Mouse (Mus musculus) gastrocnemius, postnatal 14 days (tissue): Measurements from ENCODE around the gene Grik4. TPM values are rescaled to one million over a fixed set of nuclear protein-coding genes. Genes with fewer than 3 reads are reported as not detected.

ENCODE experiments used
- DNase-seq: peaks from one replicate; pipeline ENCODE4 v3.0.0; 2021; ENCODE audit warnings: mixed read lengths
- intact Hi-C: fragments of 180-260 bp; cut with DNase I; formaldehyde crosslinking; loops from one replicate; pipeline ENCODE4 v1.15.1; 2025; ENCODE audit warnings: low total_unique reads
- total RNA-seq, 2 experiments: library from RNA; stranded (reverse); gene quantifications; 2 replicates each; pipeline ENCODE4 v1.2.3; 2021

The Grik4 gene
- total RNA-seq, 2 experiments from 2014 or later: 0.33 to 0.35 TPM

DNA sequence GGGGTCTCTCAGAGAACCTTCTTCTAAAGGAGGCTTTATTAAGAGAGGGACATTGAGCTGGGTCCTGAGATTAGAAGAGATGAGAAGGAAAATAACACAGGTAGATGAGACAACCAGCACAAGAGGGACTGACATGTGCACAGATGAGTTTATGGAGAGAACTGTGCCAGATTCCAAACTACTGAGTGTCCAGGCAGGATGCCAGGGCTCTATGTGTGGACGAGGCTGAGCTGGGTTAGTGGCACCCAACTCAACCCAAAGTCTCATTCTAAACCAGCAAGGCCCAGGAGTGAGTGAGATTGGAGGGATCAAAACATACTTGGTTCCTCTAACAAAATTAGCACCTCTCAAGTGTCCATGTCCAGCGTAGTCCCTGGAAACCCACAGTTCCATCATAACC, 31.1 kb downstream of the Grik4 start:
- intact Hi-C loops: no loop called here

DNA sequence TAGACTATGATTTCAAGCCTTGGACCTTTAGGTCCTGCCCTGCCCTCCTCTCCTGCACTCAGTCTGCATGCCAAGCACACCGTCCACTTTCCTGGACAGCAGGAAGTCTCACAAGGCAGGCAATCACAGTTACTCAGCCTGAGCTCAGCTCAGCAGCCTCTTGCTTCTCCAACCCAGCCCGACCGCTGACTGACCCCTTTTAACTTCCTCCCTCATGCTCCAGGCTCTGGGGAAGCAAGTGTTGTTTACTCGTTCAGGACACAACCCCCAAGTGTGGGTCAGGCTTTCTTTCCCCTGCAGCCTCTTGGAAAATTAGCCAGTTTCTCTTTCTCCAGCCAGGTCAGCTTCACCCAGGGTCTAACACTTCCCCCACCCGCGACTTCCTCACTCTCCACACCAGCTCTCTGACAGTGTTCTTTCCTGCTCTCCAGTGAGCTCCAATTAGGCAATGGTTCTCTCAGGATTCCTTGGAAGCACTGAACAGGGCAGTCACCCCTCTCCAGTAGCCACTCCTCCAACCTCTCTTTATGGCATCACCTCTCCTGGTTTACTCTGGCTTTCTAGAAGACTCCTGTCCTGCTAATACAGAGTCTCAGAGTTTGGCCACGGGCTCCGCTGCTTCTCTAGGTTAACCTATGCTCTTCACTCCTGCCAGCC, 35.5 kb downstream of the Grik4 start:
- intact Hi-C loops: no loop called here
- DNase-seq: no peak

More for the DNA sequence above, 31.1 kb downstream of the Grik4 start:
- DNase-seq: no peak

DNA sequence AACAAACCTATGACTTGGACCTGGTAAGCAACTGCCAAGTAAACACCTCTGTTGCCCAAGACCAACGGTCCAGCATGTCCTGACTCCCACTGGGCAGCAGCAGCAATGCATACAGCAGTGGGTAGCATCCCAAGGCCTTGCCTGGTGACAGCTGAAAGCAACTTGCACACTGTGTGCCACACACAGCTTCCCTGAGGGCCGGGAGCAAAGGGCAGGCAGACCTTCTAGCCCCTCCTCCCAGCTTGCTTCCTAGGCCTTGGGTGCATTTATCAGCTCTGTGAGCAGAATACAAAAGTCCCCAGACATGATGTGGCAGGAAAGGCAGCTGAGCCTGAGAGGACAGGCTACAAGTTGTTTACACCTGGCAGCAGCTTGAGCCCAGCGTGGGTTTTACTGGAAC, 37.3 kb downstream of the Grik4 start:
- intact Hi-C loops: no loop called here
- no peak for DNase-seq

DNA sequence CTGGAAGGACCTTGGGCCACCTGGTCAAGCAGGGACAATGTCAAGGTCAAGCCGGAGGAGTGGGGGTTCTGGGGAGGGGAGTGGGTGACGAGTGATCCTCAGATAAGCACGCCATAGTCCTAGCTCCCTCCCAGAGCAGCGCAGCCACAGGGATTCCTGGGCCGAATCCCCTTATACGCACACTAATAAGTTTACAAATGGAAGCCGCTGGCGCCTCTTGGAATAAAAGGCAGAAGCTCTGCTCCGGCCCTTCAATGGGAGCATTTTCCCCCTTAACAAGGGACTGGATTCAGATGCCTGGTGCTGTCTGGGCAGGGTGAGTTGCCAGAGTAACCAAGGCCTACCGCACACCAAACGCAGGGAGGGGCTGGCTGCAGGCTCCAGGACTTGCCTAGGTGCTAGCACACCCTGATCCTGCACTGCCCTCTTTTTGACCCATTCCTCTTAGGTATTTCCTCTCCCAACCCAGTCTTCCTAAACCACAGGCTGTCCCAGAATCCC, 46.2 kb downstream of the Grik4 start:
- intact Hi-C loops: no loop called here
- no peak for DNase-seq

DNA sequence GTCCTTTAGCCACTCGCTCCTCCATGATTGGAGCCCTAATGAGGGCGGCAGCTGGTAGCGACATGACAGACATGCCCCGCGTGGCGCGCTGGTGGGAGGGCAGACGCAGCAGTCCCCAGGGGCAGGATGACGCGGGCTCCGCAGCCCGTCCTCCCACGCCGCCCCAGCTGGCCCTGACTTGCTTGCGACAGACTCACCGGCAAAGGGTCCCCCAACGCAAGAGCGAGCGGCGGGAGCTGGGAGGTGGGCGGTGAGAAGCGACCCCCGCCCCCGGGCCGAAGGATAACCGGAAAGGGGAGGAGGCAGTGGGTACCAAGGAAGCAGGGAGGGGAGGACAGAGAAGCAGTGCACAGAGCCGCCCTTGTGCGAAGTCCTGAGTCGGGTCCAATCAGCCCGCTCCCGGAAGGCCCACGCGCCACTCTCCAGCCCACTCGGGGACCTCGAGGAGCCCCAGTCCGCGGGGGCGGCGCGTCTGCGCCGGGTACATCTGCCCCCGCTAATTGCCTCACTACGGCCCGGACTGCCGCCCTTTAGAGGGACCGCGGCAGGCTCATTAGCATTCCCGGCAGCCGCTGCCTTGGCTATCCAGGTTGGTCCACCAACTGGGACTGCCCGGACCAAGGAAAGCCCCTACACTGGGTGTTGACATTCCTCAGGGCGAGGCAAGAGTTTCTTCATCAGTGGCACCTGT, 46.8 kb downstream of the Grik4 start:
- intact Hi-C loops: no loop called here
- DNase-seq: peak; percentile 51

DNA sequence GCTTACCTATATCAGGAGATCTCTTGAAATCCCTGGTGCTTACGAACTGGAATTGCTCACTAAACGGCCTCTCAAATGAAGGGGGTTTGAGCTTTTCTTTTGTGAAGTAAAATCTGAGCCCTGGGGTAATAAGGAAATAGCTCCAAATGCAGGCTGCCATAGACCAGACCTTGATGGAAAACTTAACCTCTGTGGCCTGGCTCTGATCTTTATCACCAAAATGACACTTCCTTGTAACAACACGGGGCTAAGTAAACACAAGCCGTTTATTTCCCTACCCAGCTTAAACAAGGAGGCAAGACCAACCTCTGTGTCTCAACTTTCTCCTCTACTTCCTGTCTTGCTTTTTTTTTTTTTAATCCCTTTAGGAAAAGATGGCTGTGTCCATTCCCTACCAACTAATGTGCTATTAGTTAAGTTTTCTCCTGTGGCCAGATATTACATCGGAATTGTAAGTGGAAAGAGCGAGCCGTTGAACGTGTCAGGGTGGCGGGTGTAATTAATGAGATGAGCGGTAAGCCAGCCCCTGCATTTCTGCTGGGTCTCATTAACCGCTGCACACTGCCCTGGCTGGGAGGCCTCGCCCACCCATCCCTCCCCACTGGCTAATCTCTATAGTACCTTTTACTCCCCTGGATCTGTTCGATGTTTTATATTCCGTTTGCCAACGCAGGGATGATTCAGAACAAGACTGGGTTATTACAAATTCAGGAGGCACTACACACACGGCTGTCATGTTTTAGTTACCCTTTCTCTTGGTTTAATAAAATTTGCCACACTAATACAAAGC, 47.7 kb downstream of the Grik4 start:
- intact Hi-C loops: no loop called here

DNA sequence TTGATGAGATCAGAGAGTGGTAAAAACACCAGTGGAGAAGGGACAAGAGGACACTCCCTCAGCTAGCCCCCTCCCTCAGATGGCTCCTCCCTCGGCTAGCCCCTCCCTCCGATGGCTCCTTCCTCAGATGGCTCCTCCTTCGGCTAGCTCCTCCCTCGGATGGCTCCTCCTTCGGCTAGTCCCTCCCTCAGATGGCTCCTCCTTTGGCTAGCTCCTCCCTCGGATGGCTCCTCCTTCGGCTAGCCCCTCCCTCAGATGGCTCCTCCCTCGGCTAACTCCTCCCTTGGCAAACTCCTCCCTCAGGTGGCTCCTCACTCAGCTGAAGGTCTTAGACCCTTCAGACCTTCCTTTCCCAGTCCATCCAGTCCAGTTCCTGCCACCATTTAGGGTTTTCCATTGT, 51.5 kb downstream of the Grik4 start:
- intact Hi-C loops: no loop called here
- no peak for DNase-seq

More for the DNA sequence above, 47.7 kb downstream of the Grik4 start:
- no peak for DNase-seq

DNA sequence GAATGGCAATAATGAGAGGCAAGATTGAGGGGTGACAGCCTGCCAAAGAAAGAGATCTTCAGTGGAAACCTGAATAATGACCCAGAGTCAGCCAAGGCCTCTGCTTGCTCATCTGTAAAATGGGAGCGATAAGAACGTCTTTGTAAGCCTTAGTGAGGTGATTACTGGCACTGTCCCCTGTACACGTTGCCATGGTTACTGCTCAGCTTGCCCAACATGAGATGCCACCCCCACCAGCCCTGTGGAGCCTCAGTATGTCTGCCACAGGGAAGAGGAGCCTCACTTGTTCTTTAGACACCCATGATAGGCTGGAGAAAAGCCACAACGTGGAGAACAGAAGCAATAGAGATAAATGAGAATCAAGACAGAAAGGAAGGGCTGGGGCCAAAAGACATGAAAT, 56.4 kb downstream of the Grik4 start:
- no peak for DNase-seq
- intact Hi-C loops: no loop called here

DNA sequence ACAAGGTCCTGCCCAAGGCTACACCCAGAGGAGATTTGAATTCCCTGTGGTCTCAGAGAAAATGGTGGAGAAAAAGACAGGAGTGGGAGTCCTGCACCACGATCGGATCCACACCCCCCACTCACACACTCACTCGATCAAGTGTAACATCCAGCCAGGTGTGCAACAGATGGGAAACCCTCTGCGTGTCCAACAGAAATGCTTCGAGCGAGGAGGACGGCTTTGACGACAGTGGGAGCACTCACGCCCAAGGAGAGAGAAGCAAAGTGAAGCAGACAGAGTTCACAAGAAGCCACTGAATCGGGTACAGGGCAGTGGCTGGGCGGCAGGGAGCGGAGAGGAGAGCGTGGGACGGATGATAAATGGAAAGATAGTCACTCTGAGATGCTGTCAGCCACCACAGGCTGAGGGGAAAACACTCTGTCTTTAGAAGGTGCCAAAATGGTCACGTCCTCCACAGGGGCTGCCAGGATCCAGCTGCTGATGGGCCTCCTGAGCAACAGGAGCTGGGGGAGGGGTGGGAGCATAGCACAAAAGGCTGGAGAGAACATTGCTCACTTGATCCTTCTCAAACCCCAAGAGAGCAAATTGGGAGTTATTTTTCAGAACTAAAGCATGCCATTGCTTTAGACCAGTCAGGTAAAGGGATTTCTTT, 58.1 kb downstream of the Grik4 start:
- no peak for DNase-seq
- intact Hi-C loops: no loop called here

DNA sequence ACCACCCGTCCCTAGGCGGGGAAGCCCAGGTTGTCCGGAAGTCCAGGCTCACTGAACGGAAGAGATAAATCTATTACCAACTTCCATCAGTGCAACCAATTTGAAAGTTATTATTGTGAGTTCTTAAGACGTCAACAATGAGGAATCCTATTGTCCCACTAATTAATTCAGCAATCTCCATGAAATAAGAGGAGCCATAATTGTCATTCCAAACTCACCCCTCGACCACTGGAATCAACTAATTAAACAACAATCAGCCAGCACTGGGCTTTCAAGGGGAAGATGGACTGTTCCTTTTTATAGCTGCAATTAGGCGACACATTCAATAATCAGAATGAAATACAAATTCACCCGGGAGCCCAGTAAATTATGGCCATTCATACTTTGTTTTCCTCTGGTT, 58.7 kb downstream of the Grik4 start:
- intact Hi-C loops: no loop called here
- no peak for DNase-seq

DNA sequence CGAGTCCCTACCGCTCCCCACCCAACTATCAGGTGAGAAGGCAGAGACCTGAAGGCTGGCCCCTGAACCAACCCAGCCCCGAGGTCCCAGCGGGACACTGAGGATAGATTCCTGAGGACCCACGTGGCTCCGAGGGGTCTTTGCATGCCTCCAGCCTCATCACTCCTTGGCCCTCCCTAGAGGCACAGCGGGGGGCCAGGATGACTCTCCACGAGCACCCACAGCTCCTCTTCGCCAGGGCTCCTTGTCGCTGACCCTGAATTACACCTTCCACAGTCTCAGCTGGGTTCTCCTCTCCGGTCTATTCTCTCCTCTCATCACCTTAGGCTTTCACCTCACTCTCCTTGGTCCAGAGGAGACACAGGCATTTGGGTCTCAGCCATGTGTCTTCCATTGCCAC, 59.2 kb downstream of the Grik4 start:
- no peak for DNase-seq
- intact Hi-C loops: no loop called here

DNA sequence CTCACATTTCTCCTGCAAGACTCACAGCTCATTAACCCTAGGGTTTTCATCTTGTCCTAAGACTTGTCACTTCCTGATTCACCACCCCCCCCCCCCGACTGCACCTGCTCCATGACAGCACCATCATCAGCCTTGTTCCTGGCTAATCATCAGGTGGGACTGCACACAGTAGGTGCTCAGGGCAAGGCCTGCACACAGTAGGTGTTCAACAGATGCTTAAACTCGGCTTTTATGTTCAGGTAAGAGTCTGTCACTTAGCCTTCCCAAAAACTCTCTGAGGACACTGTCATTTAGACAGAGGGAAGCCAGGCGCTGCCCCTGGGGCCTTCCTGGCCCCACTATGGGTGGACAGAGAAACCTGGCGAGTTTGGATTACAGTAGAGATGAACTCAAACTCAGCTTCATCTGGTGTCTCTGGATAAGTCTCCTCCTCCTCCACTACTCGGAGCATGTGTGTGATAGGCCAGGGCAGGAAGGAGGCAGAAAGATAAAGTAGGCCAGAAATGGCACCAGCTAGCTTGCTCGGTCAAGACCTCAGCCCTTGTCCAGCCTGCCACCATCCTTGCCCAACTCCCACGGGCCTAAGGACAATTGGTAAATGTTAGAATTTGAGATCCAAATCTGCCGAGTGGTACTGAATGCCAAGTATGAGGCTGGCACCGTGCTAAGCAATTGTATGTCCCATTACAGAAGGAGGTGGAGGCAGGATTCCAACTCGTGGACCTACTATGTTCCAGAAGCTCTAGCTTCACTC, 61.1 kb downstream of the Grik4 start:
- DNase-seq: no peak
- intact Hi-C loops: no loop called here

DNA sequence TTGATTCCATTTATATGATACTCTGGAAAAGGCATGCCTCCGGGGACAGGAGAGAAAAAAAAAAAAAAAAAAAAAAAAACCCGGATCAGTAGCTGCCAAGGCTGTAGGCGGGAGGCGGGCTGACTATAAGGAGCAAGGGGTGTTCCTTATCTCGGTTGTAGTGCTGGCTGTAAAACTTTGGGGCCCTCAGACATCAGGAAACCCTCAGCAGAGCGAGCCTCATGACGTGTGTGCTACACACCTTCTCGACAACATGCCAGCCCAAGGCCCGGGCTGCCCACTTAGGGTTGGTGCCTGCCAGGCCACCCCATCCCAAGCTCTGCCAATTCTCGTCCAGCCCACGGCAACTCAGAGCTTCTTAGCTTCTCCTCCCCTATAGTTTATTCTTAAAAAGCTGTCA, 62.0 kb downstream of the Grik4 start:
- intact Hi-C loops: no loop called here
- no peak for DNase-seq

DNA sequence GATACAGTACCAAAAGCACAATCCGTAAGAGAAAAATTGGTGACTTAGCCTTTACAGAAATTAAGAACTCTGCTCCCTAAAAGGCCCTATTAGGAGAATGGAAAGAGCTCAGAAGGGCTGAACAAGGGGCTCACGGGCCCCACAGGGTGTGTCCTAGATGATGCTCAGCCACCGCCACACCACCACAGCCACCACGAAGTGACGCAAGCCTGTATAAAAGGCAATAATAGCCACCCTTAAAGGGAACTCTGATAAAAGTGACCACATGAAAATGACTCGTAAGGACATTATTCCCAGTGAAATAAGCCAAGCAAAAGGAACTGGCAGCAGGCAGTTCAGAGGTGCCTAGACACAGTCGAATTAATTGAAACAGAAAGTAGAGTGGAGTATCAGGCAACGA, 63.3 kb downstream of the Grik4 start:
- intact Hi-C loops: no loop called here
- DNase-seq: no peak

DNA sequence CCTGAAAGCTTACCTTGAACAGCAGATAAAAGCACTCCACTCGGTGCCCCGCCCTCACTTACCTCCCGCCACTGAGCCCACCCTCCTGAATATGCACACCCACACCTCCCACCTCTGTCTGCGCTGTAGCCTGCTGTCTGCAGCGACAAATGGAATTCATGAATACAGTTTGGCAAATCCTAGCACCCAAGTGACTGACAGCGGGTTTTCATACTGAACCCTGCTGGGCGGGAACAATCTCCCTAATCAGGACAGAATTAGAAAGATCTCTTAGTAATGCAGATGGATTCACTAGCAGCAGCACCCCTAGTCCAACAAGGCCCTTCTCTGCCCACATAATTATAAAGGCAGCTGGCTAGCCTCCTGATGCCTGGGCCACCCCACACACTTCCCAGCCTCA, 65.9 kb downstream of the Grik4 start:
- intact Hi-C loops: no loop called here
- DNase-seq: no peak

DNA sequence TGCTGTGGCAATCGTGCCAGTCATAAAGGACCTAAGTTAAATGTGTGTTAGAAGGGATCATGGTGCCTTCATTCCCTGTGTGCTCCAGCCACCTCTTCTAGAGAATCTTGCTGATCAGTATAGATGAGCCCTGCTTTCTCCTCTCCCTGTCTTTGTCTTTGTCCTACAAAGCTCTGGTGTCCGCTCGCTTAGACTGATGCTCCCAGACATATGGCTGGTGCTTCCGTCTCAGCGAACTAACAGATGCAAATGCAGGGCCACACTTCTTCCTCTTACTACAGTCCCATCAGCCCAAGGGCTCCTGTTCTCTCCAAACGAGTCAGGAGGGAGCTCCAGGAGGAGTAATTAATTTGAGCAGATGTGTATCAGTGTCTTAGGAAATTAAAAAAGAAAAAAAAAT, 71.4 kb downstream of the Grik4 start:
- no peak for DNase-seq
- intact Hi-C loops: no loop called here

DNA sequence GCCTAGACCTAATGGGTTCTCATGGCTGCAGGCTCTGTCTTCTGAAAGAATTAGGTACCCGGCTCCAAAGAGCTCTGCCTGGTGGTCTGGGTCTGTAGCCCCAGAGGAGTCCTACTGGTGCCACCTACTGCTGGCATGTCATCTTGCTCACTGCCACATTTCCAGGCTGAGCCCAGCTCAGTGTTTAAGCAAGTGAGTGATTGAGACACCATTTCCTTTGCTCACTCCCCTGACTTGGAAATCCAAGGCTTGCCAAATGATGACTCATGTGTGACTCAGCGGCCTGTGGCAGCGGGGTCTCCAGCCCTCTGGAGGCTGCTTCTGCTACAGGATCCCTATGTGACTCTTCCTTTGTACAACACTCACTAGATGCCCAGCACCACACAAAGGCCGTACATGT, 72.6 kb downstream of the Grik4 start:
- intact Hi-C loops: no loop called here
- no peak for DNase-seq

DNA sequence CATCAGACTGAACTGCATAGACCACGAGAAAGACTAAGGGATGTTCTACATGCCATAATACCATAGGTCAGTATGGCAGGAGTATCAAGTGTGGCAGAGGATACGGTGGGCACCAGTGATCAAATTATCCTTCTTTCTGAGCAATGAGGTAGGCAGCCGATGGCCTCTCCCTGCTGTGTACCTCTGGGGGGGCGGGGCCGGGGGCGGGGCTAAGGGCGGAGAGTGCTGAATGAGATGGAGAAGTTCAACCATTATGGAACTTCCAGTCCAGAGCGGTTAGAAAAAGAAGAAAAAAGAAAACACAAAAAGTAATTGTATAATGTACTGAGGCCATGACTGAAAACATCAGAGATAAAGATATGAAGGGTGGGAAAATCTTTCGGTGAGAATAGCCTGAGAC, 74.0 kb downstream of the Grik4 start:
- intact Hi-C loops: no loop called here

DNA sequence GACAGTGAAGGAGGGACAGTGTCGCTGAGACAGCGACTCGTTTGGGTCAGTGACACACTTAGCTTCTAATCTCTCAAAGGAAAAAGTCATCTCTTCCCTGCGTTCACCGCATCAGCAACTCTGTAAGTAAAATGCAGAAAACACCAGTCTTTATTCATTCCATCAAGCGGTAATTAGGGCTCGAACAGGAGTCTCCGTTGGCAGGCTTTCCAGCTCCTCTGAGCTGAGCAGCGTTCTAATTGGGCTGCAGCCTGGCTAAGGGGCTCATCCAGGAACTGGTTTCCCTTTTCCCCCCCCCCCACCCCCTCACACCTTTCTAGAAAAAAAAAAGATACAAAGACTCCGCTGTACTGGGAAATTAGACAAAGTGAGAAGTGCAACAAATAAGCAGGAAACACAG, 75.8 kb downstream of the Grik4 start:
- intact Hi-C loops: no loop called here
- no peak for DNase-seq

More for the DNA sequence above, 74.0 kb downstream of the Grik4 start:
- no peak for DNase-seq
